Comparison of ENCODE assay signal across 8 mouse cellular contexts in the genomic region with DNA sequence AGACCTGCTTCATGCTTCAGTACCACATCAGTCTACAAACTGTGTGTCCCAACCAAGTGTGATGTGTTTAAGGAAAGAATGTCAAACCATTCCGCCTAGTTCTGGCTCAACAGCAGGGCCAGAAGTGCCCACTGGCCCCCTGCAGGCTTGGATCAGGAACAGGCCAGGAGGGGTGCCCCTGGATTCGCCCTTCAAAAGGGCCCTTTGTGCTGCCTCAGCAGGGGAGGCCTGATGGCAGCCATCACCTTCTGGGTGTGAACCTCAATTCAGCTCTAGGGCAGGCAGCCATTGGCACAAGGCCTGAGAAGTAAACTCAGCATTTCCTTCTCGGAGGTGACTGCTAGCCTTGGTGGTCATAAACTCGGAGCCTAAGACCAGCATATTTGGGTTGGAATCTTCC. TPM values are rescaled to one million over a fixed set of nuclear protein-coding genes. Genes with fewer than 3 reads are reported as not detected.
DNase-seq lines count a peak whose midpoint lies in the region; ATAC-seq and TF ChIP-seq lines count a peak whose summit lies in the region.

No protein-coding gene starts in this region.

- no peak for DNase-seq in left cerebral cortex, adult 2 months (ENCODE audit: extremely low spot score in 1 of 2, low spot score in 2 of 2)
- DNase-seq in left cerebral cortex, adult 9 months (ENCODE audit: low spot score in 2 of 2), result no peak
- DNase-seq in thymus, postnatal 4 days, result no peak

- peak; percentile 22; the same call in 1 of the 2 replicates for ATAC-seq in embryonic facial prominence, embryonic 13.5 days (ENCODE audit: insufficient number of reproducible peaks, insufficient read depth, low FRiP score, low TSS enrichment, low read depth)
- ATAC-seq in intestine, embryonic 16.5 days, result 0 out of 2 replicates have a peak, but pooled peaks have one; percentile 10
- no peak for ATAC-seq in liver, embryonic 16.5 days (ENCODE audit: low read depth)
- no peak for ATAC-seq in stomach, embryonic 15.5 days (ENCODE audit: insufficient read depth, low FRiP score, low read depth)
- no peak for ATAC-seq in megakaryocyte, adult 5-6 weeks (ENCODE audit: poor library complexity, severe bottlenecking)

- TF ChIP-seq CTCF in left cerebral cortex, adult 2 months (IDR thresholded peaks at IDR 0.05), result peak; percentile 28

- no peak overlapping the region for H3K4me2 ChIP-seq in embryonic facial prominence, embryonic 13.5 days
- H3K4me2 ChIP-seq in intestine, embryonic 16.5 days (ENCODE audit: low read depth, low read length), result no peak overlapping the region
- H3K4me2 ChIP-seq in liver, embryonic 16.5 days (ENCODE audit: low read depth, low read length), result no peak overlapping the region
- H3K4me2 ChIP-seq in stomach, embryonic 15.5 days, result no peak overlapping the region

- H3K9me3 ChIP-seq in embryonic facial prominence, embryonic 13.5 days, result no peaks in the 10 kb centered on the region
- H3K9me3 ChIP-seq in intestine, embryonic 16.5 days (ENCODE audit: control insufficient read depth, low read length), result no peaks in the 10 kb centered on the region
- H3K9me3 ChIP-seq in liver, embryonic 16.5 days (replicated peaks; ENCODE audit: control insufficient read depth, low read length), result no peaks in the 10 kb centered on the region
- no peaks in the 10 kb centered on the region for H3K9me3 ChIP-seq in stomach, embryonic 15.5 days

- intact Hi-C loops in left cerebral cortex, adult 2 months (cut with DNase I), result no loop called here

- peaks cover 33% of the 10 kb centered on the region for H3K36me3 ChIP-seq in embryonic facial prominence, embryonic 13.5 days
- H3K36me3 ChIP-seq in intestine, embryonic 16.5 days (ENCODE audit: control insufficient read depth, insufficient read depth, low read length), result no peaks in the 10 kb centered on the region; the same call in 1 of the 2 replicates
- no peaks in the 10 kb centered on the region for H3K36me3 ChIP-seq in liver, embryonic 16.5 days (ENCODE audit: control insufficient read depth, insufficient read depth)
- H3K36me3 ChIP-seq in stomach, embryonic 15.5 days, result no peaks in the 10 kb centered on the region

- peak overlapping the region; percentile 72; the same call in 1 of the 2 replicates for H3K27ac ChIP-seq in left cerebral cortex, adult 2 months
- peak overlapping the region; percentile 62; the same call in 1 of the 2 replicates for H3K27ac ChIP-seq in embryonic facial prominence, embryonic 13.5 days
- H3K27ac ChIP-seq in intestine, embryonic 16.5 days (ENCODE audit: low read length), result peak overlapping the region; percentile 38
- peak overlapping the region; percentile 52 for H3K27ac ChIP-seq in liver, embryonic 16.5 days (ENCODE audit: low read length)
- peak overlapping the region; percentile 27; the same call in 1 of the 2 replicates for H3K27ac ChIP-seq in stomach, embryonic 15.5 days

- H3K4me1 ChIP-seq in embryonic facial prominence, embryonic 13.5 days, result peaks cover 29% of the 10 kb centered on the region
- H3K4me1 ChIP-seq in intestine, embryonic 16.5 days (ENCODE audit: control insufficient read depth, insufficient read depth, low read length), result peaks cover 33% of the 10 kb centered on the region
- peaks cover 58% of the 10 kb centered on the region for H3K4me1 ChIP-seq in liver, embryonic 16.5 days (ENCODE audit: control insufficient read depth, low read depth, low read length)
- peaks cover 28% of the 10 kb centered on the region for H3K4me1 ChIP-seq in stomach, embryonic 15.5 days

- no peak overlapping the region for H3K4me3 ChIP-seq in left cerebral cortex, adult 2 months
- H3K4me3 ChIP-seq in embryonic facial prominence, embryonic 13.5 days, result no peak overlapping the region
- no peak overlapping the region for H3K4me3 ChIP-seq in intestine, embryonic 16.5 days (ENCODE audit: low read length)
- no peak overlapping the region for H3K4me3 ChIP-seq in liver, embryonic 16.5 days (ENCODE audit: low read depth, low read length)
- no peak overlapping the region for H3K4me3 ChIP-seq in stomach, embryonic 15.5 days (replicated peaks)

- H3K9ac ChIP-seq in embryonic facial prominence, embryonic 13.5 days, result no peak overlapping the region
- H3K9ac ChIP-seq in intestine, embryonic 16.5 days (ENCODE audit: low read depth, low read length), result no peak overlapping the region
- H3K9ac ChIP-seq in liver, embryonic 16.5 days (ENCODE audit: low read depth, low read length), result no peak overlapping the region
- no peak overlapping the region for H3K9ac ChIP-seq in stomach, embryonic 15.5 days

- 53% methylated on average over 4 of the region's 4 CpGs for WGBS in embryonic facial prominence, embryonic 13.5 days
- WGBS in intestine, embryonic 16.5 days, result 41% methylated on average over 4 of the region's 4 CpGs
- WGBS in liver, embryonic 16.5 days (ENCODE audit: insufficient replicate concordance), result 80% methylated on average over 4 of the region's 4 CpGs
- WGBS in stomach, embryonic 15.5 days, result 45% methylated on average over 4 of the region's 4 CpGs

- H3K27me3 ChIP-seq in embryonic facial prominence, embryonic 13.5 days, result no peaks in the 10 kb centered on the region
- no peaks in the 10 kb centered on the region for H3K27me3 ChIP-seq in intestine, embryonic 16.5 days (replicated peaks; ENCODE audit: control insufficient read depth, insufficient read depth, low read length)
- H3K27me3 ChIP-seq in liver, embryonic 16.5 days (ENCODE audit: control insufficient read depth, insufficient read depth, low read depth, low read length), result no peaks in the 10 kb centered on the region
- no peaks in the 10 kb centered on the region for H3K27me3 ChIP-seq in stomach, embryonic 15.5 days (replicated peaks)

RNA-seq across cellular contexts. Expression of gene Fam53b, which starts 33.1 kb away (rescaled TPM):
- 10 to 100 TPM; 57.1 to 75.2 TPM for total RNA-seq in left cerebral cortex, adult 2 months (2021)
- 23.0 and 25.7 TPM in 2 replicates for polyA plus RNA-seq in embryonic facial prominence, embryonic 13.5 days (2015; fragmentation: Nextera tagmentation; extraction: Ambion mirVana)
- polyA plus RNA-seq in intestine, embryonic 16.5 days (2015; fragmentation: Nextera tagmentation; extraction: Ambion mirVana), result 22.2 and 23.7 TPM in 2 replicates
- 25.1 and 29.4 TPM in 2 replicates for polyA plus RNA-seq in liver, embryonic 16.5 days (2015; fragmentation: Nextera tagmentation; extraction: Ambion mirVana)
- polyA plus RNA-seq in stomach, embryonic 15.5 days (2015; fragmentation: Nextera tagmentation; extraction: Ambion mirVana), result 15.5 and 17.3 TPM in 2 replicates
- 21.7 and 26.3 TPM in 2 replicates for total RNA-seq in megakaryocyte, adult 5-6 weeks (2015)
- 11.3 and 18.9 TPM in 2 replicates for total RNA-seq in megakaryocyte, adult 5-6 weeks (2017)

Comparison
In these comparisons a context has a peak if more than half of its experiments do, and no peak if none do; other contexts are left out.
1. ATAC-seq: peak in embryonic facial prominence, embryonic 13.5 days (single experiment) and intestine, embryonic 16.5 days (single experiment); none in liver, embryonic 16.5 days (single experiment), stomach, embryonic 15.5 days (single experiment) and megakaryocyte, adult 5-6 weeks (single experiment).
2. Peak in every context shown above with its lines, with median percentiles within 50 percentile points of each other: H3K27ac ChIP-seq.